Mouse (Mus musculus) thymus, postnatal 14 days (tissue): ENCODE results near the gene Slc12a5.

Experiments used
- DNase-seq: peaks from one replicate; pipeline ENCODE4 v3.0.0; 2021

Slc12a5 gene

DNA sequence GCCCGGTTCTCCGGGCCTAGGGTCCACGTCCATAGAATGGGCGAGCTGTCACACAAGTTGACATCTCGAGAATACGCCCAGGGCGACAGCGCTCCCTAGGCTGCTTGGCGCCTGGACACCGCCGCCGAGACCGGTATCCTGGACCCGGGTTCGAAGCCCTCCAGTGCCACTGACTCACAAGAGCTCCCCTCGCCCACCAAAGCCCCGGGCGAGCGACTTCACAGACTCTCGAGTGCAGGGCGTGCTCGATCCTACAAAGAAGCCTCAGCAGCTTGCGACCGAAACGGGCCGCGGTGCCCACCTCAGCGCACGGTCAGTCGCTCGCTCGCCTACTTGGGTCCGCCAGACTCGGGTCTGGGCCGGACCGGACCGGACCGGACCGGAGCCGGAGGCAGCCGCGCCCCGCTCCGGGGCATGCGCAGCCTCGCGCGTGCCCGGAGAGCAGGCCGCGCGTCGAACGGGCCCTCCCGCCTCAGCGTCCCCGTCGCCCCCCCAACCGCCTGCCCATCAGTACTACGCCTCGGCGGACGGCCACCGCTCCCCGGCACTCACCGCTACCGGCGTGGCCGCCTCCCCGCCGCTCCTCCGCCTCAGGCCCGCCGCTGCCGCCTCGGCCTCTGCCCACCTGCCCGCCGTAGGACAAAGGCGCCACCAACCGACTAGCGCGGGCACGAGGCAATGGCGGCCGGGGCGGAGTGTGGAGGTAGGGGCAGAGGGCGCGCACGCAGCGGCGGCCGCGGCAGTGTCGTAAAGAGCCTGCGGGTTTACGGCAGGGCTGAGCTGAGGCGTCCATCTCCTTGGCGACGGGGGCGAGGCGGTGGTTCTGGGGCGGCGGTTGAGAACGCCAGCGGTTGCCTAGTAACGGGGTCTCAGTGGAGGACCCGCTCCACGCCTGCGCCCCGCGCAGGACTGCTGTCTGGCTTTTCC, 73.8 kb downstream of the Slc12a5 start, which contains the start of gene Ncoa5:
Ncoa5 (minus strand) TSS at position 737 of the 927 bp plus-strand sequence.
- DNase-seq: peak; percentile 99

DNA sequence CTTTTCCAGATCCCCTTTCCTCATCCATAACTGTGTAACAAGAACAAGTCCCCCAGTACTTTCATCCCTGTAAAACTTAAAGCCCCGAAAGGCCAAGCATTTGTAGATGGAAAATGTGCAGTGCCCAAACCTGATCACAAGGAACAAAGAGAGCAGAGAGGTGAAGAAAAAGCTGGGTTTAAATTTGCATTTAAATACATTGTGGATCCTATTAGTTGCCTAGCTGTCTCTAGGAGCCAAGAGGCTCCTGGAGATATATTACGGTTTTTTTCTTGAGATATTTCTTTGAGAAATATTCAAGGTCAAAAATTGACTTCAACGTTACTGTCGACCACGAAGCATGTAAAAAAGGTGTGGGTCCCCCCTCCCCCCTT, 74.4 kb downstream of the Slc12a5 start:
- DNase-seq: no peak

DNA sequence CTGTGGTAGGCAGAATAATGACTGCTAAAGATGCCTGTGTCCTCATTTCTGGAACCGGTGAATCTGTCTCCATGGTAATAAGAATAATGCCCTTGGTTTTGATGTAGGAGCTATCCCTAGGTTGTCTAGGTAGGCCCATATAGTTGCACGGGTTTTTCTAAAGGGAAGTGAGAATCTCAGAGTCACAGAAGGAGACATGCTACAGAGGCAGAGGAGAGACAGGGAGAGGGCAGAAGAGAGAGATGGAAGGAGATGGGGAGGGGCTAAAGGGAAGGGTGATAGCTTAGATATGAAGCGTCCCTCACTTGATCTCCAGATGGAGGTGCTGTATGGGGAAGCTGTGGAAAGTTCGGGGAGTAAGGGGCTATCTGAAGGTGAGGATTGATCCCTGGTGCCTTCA, 76.8 kb downstream of the Slc12a5 start:
- DNase-seq: no peak

DNA sequence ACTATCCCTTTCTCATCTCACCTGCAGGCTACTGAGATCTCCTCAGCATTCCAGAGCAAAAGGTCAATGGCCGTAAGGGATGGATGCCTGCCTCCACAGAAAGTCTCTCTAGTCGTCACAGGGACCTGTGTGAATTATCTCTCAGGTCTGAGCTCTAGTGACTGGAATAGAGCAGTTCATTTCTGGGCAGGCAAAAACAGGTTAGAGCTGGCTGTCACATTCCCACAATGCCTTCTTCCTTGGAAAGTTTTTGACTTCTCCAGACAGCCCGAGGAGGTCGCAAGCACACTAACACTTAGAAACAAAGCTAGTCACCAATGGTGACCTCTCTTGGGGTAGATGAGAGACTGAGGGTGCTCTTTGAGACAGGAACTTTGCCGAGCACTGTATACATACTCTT, 81.5 kb downstream of the Slc12a5 start:
- no peak for DNase-seq

DNA sequence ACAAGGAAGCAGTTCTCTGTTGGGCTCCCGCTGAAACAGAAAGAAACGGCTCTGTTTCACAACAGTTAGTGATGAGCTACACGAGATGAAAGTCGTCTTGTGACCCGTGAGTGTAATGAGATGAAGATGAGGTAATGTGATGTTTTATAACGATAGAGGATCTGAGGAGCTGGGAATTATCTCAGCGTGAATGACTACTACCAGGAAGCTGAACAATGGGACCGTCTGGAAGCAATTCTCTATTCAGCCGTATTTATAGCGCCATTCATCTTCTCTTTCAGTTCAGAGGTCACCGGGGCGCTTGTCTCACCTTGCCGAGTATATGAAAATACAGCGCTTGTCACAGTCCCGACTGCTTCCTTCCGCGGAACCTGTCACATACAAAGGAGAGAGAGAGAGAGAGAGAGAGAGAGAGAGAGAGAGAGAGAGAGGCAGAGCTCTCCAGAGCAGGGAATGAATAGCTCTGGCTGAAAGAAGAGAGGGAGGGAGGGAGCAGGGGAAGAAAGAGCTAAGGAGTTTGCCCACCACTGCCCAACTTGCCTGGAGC, 82.6 kb downstream of the Slc12a5 start:
- no peak for DNase-seq

DNA sequence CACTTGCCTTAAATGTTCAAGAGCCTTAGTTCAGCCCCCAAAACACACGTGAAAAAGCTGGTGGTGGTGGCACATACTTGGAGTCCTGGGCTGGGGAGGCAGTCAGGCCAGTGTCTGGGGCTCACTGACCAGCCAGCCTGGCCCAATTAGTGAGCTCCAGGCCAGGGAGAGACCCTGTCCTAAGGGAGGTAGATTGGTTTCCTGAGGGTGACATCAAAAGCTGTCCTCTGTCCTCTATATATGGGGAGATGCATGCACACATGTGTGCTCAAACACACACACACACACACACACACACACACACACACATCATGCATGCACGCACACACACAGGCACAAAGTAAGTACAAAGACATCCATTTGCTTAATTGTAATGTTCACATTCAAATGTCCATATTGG, 83.1 kb downstream of the Slc12a5 start:
- DNase-seq: no peak

DNA sequence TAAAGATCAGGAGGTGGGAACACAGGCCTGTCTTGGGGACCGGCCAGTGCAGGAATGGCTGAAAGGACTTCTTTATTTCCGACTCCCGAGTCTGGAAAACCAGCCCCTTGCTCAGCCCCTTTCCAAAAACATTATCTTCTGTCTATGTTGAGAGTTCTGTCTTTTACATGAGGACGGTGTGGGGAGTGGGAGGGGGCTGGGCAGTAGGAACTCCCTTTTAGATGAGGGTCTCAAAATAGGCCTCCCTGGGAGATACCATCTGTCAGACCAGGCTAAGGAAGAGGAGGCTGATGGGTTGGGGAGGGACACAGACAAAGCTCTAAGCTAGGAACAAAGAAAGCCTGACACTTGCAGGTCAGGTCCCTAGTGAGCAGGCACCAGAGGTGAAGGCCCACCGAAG, 88.4 kb downstream of the Slc12a5 start:
- DNase-seq: no peak
